ENCODE assay signal across 8 mouse cellular contexts in genomic region chr3:101300271-101301071, GRCm38 (mm10). TPM values are rescaled to one million over a fixed set of nuclear protein-coding genes. Genes with fewer than 3 reads are reported as not detected.
DNase-seq lines count a peak whose midpoint lies in the region; ATAC-seq lines count a peak whose summit lies in the region.

No protein-coding gene starts in this region.

- peak overlapping the region; percentile 25 for H3K4me3 ChIP-seq in heart, embryonic 13.5 days
- peak overlapping the region; percentile 28 for H3K4me3 ChIP-seq in midbrain, embryonic 10.5 days

- peak overlapping the region; percentile 63 for H3K4me2 ChIP-seq in heart, embryonic 13.5 days

- no peaks in the 10 kb centered on the region for H3K9me3 ChIP-seq in heart, embryonic 13.5 days
- H3K9me3 ChIP-seq in midbrain, embryonic 10.5 days (replicated peaks) = no peaks in the 10 kb centered on the region

- no peaks in the 10 kb centered on the region for H3K36me3 ChIP-seq in heart, embryonic 13.5 days
- no peaks in the 10 kb centered on the region for H3K36me3 ChIP-seq in midbrain, embryonic 10.5 days

- H3K9ac ChIP-seq in heart, embryonic 13.5 days = peak overlapping the region; percentile 71

- no peak for ATAC-seq in heart, embryonic 13.5 days (ENCODE audit: extremely low read depth, insufficient number of reproducible peaks, low FRiP score, low TSS enrichment)

- H3K27ac ChIP-seq in heart, embryonic 13.5 days (replicated peaks) = peak overlapping the region; percentile 44; the same call in 1 of the 2 replicates
- peak overlapping the region; percentile 73 for H3K27ac ChIP-seq in midbrain, embryonic 10.5 days (replicated peaks)

- H3K4me1 ChIP-seq in heart, embryonic 13.5 days = peaks cover 23% of the 10 kb centered on the region
- H3K4me1 ChIP-seq in midbrain, embryonic 10.5 days = peaks cover 32% of the 10 kb centered on the region

- peaks cover under 1% of the 10 kb centered on the region; the same call in 1 of the 2 replicates for H3K27me3 ChIP-seq in heart, embryonic 13.5 days (replicated peaks)
- H3K27me3 ChIP-seq in midbrain, embryonic 10.5 days (ENCODE audit: low read depth, poor library complexity, severe bottlenecking) = peaks cover 36% of the 10 kb centered on the region

- WGBS in heart, embryonic 13.5 days = 20% methylated on average over 23 of the region's 23 CpGs
- 38% methylated on average over 23 of the region's 23 CpGs for WGBS in midbrain, embryonic 10.5 days

- peak; percentile 43 to 59 for DNase-seq in heart, adult 18-20 months
- no peak for DNase-seq in heart, adult 8-10 months (ENCODE audit: low spot score)
- DNase-seq in brain, embryonic 18.5 days (ENCODE audit: low read depth, low spot score) = peak; percentile 45
- peak; percentile 67 for DNase-seq in layer of hippocampus, adult 9-11 months
- peak; percentile 43 for DNase-seq in midbrain, embryonic 10.5 days (ENCODE audit: low spot score)
- peak; percentile 55 for DNase-seq in telencephalon, adult 2 months (ENCODE audit: low read depth, low spot score)
- no peak for DNase-seq in adrenal gland, adult 8-10 months

RNA-seq across cellular contexts. Expression of gene Cd2, which starts 12.7 kb away (rescaled TPM):
- 1 to 10 TPM in 1 of 2 experiments, under 1 TPM in 1; 0.32 to 4.6 TPM for total RNA-seq in heart, adult 18-20 months (2021)
- 1 to 10 TPM in 1 of 4 experiments, under 1 TPM in 2, not detected in 1; 0.54 to 1.2 (median 1.00) TPM for total RNA-seq in heart, adult 8-10 months (2022)
- 0.18 TPM in 1 of 2 replicates, not detected in the other for polyA plus RNA-seq in heart, embryonic 13.5 days (2015; fragmentation: Nextera tagmentation; extraction: Ambion mirVana)
- polyA plus RNA-seq in midbrain, embryonic 10.5 days (2016; fragmentation: Nextera tagmentation; extraction: Ambion mirVana) = 0.10 TPM in 1 of 2 replicates, not detected in the other
- total RNA-seq in adrenal gland, adult 8-10 months (2022) = 1 to 10 TPM in 2 of 4 experiments, under 1 TPM in 2; 0.64 to 1.7 (median 0.99) TPM

Comparison
In these comparisons a context has a peak if more than half of its experiments do, and no peak if none do; other contexts are left out.
1. DNase-seq: peak in heart, adult 18-20 months (2 of 2), brain, embryonic 18.5 days (single experiment), layer of hippocampus, adult 9-11 months (single experiment), midbrain, embryonic 10.5 days (single experiment) and telencephalon, adult 2 months (single experiment); none in heart, adult 8-10 months (single experiment) and adrenal gland, adult 8-10 months (single experiment).